Mouse (Mus musculus): ENCODE measurements around the gene Rtraf.
"Not testable (repeated sequence)": the region's sequence is repeated elsewhere in the genome, so short reads cannot be mapped to it uniquely, and the experiment has no call there.

Rtraf gene

GRCm38 (mm10) chr14:19823321-19824142 lies at the start of gene Rtraf:
Rtraf (minus strand) TSS chr14:19823824.
- DNase-seq (ENCODE audit: low read depth, low spot score) = peak; percentile 91

- DNase-seq (ENCODE audit: low read depth, low spot score) = no peak
These were observed 43.8 kb upstream of the Rtraf start for GRCm38 (mm10) chr14:19867286-19867935.

- not testable (repeated sequence) for DNase-seq (ENCODE audit: low read depth, low spot score)
These were observed 41.5 kb upstream of the Rtraf start for GRCm38 (mm10) chr14:19865121-19865520.

- no peak for DNase-seq (ENCODE audit: low read depth, low spot score)
These were observed 37.9 kb upstream of the Rtraf start for GRCm38 (mm10) chr14:19861311-19862080.

GRCm38 (mm10) chr14:19860281-19860680 lies 36.7 kb upstream of the Rtraf start:
- DNase-seq (ENCODE audit: low read depth, low spot score) = no peak

- DNase-seq (ENCODE audit: low read depth, low spot score) = peak; percentile 16
These were observed 35.5 kb upstream of the Rtraf start for GRCm38 (mm10) chr14:19858808-19859776.

GRCm38 (mm10) chr14:19858279-19858678 lies 34.7 kb upstream of the Rtraf start:
- no peak for DNase-seq (ENCODE audit: low read depth, low spot score)

GRCm38 (mm10) chr14:19853471-19853870 lies 29.8 kb upstream of the Rtraf start:
- DNase-seq (ENCODE audit: low read depth, low spot score) = no peak

- DNase-seq (ENCODE audit: low read depth, low spot score) = no peak
These were observed 16.1 kb upstream of the Rtraf start for GRCm38 (mm10) chr14:19839600-19840332.

GRCm38 (mm10) chr14:19836289-19836688 lies 12.7 kb upstream of the Rtraf start:
- no peak for DNase-seq (ENCODE audit: low read depth, low spot score)

GRCm38 (mm10) chr14:19825481-19825880 lies 1.9 kb upstream of the Rtraf start:
- DNase-seq (ENCODE audit: low read depth, low spot score) = no peak

- DNase-seq (ENCODE audit: low read depth, low spot score) = no peak
These were observed 1.9 kb downstream of the Rtraf start for GRCm38 (mm10) chr14:19821686-19822085.

- peak; percentile 53 for DNase-seq (ENCODE audit: low read depth, low spot score)
These were observed 5.7 kb downstream of the Rtraf start for GRCm38 (mm10) chr14:19817949-19818348.

- DNase-seq (ENCODE audit: low read depth, low spot score) = no peak
These were observed 10.6 kb downstream of the Rtraf start for GRCm38 (mm10) chr14:19813061-19813460.

- DNase-seq (ENCODE audit: low read depth, low spot score) = no peak
These were observed 13.7 kb downstream of the Rtraf start for GRCm38 (mm10) chr14:19809934-19810333.

GRCm38 (mm10) chr14:19807858-19808257 lies 15.8 kb downstream of the Rtraf start:
- DNase-seq (ENCODE audit: low read depth, low spot score) = no peak

- DNase-seq (ENCODE audit: low read depth, low spot score) = no peak
These were observed 16.3 kb downstream of the Rtraf start for GRCm38 (mm10) chr14:19807339-19807738.

GRCm38 (mm10) chr14:19803623-19804022 lies 20.0 kb downstream of the Rtraf start:
- DNase-seq (ENCODE audit: low read depth, low spot score) = no peak

GRCm38 (mm10) chr14:19803222-19803621 lies 20.4 kb downstream of the Rtraf start:
- DNase-seq (ENCODE audit: low read depth, low spot score) = no peak

GRCm38 (mm10) chr14:19801474-19802215 lies 22.0 kb downstream of the Rtraf start:
- no peak for DNase-seq (ENCODE audit: low read depth, low spot score)

Data from retina, adult 2 months (tissue).